Mouse (Mus musculus) spleen, adult 2 months (tissue): Measurements from ENCODE around the gene Gm10354.
"Not testable (repeated sequence)": the region's sequence is repeated elsewhere in the genome, so short reads cannot be mapped to it uniquely, and the experiment has no call there.

Source experiments
- CTCF ChIP-seq: fragments of 200-500 bp; IDR thresholded peaks from 2 replicates; pipeline ENCODE4 v1.5.1; 2011; ENCODE audit warnings: mild to moderate bottlenecking, inconsistent platforms; ENCODE audit not compliant: insufficient read depth, insufficient read length, insufficient replicate concordance; ENCODE audit errors: extremely low read depth
- POLR2A ChIP-seq: fragments of 200-500 bp; IDR thresholded peaks from 2 replicates; pipeline ENCODE4 v1.6.1; 2011; ENCODE audit warnings: low read depth, low read length, inconsistent platforms

GRCm38 (mm10) chr5:15006907-15007306 lies 28.2 kb upstream of the Gm10354 start:
- not testable (repeated sequence) for TF ChIP-seq CTCF, POLR2A
